In the genomic region with DNA sequence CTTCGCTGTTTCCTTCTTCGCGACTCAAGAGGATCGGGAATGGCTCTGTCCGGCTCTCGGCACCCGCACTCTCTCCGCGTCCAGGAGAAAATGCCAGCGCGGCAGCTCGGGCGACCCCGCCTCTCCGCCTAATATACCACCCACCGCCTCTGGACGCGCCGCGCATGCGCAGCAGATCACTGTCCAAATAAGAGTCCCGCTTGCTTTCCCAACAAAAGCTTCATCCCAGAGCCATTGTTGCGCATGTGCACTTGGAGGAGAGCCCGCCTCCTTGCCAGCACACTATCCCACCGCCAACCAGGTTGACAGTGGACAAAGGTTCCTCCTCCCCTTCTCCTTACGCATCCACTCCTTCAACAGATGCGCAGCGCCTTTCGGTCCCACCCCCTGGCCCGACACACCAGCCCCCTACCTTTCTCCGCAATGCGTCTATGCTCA, we compare ENCODE assay signal across 8 mouse cellular contexts. TPM values are rescaled to one million over a fixed set of nuclear protein-coding genes. Genes with fewer than 3 reads are reported as not detected.
DNase-seq lines count a peak whose midpoint lies in the region; ATAC-seq lines count a peak whose summit lies in the region.

A gene (minus strand): TSS at position 226 of the 438 bp plus-strand sequence.

- intact Hi-C loops in left cerebral cortex, postnatal 4 days (cut with DNase I): no loop called here

- no peaks in the 10 kb centered on the region for H3K27me3 ChIP-seq in midbrain, embryonic 11.5 days (ENCODE audit: control insufficient read depth, insufficient read depth, low read length)

- peaks cover 15% of the 10 kb centered on the region for H3K4me1 ChIP-seq in midbrain, embryonic 11.5 days (ENCODE audit: control insufficient read depth, insufficient read depth, low read length)

- H3K9me3 ChIP-seq in midbrain, embryonic 11.5 days (ENCODE audit: control insufficient read depth, low read length): no peaks in the 10 kb centered on the region

- DNase-seq in CD4-positive, CD25-positive, alpha-beta regulatory T cell, adult 2 months (ENCODE audit: low read depth, low spot score): peak; percentile 54
- DNase-seq in embryo, embryonic 9.5 days (ENCODE audit: extremely low spot score): peak; percentile 85
- DNase-seq in kidney, adult 11 months: peak; percentile 97
- DNase-seq in left cerebral cortex, postnatal 4 days: peak; percentile 93
- peak; percentile 98 for DNase-seq in midbrain, embryonic 11.5 days (ENCODE audit: low spot score, missing footprints)
- peak; percentile 9 to 12 for DNase-seq in spleen, postnatal 14 days (ENCODE audit: low spot score in 2 of 2)

- H3K9ac ChIP-seq in midbrain, embryonic 11.5 days (ENCODE audit: low read length): peak within 1 kb of the TSS; percentile 81

- H3K4me2 ChIP-seq in midbrain, embryonic 11.5 days: peak within 1 kb of the TSS; percentile 47

- no peak for ATAC-seq in CD4-positive, CD25-positive, alpha-beta regulatory T cell, adult 4 months
- peak; percentile 81 for ATAC-seq in granulocyte monocyte progenitor cell, adult 5-6 weeks (replicated peaks; ENCODE audit: poor library complexity, severe bottlenecking)
- ATAC-seq in midbrain, embryonic 11.5 days (ENCODE audit: low FRiP score): peak; percentile 89

- WGBS in midbrain, embryonic 11.5 days: 21% methylated on average over 30 of the region's 32 CpGs

- peak within 1 kb of the TSS; percentile 84 for H3K27ac ChIP-seq in midbrain, embryonic 11.5 days (ENCODE audit: low read depth, low read length)

- H3K36me3 ChIP-seq in midbrain, embryonic 11.5 days (ENCODE audit: control insufficient read depth, insufficient read depth, low read length): no peaks in the 10 kb centered on the region; the same call in 1 of the 2 replicates

- peak within 1 kb of the TSS; percentile 61 for H3K4me3 ChIP-seq in midbrain, embryonic 11.5 days (ENCODE audit: low read depth, low read length)

RNA-seq across cellular contexts. Expression of the gene that starts here (rescaled TPM):
- polyA plus RNA-seq in CD4-positive, CD25-positive, alpha-beta regulatory T cell, adult 4 months (2017; shearing (Covaris generic)): 10 to 100 TPM in 1 of 2 experiments, 1 to 10 TPM in 1; 4.7 to 10.3 TPM
- 4.0 and 8.1 TPM in 2 replicates for total RNA-seq in granulocyte monocyte progenitor cell, adult 5-6 weeks (2014; fragmentation: Nextera tagmentation)
- total RNA-seq in granulocyte monocyte progenitor cell, adult 5-6 weeks (2017): 5.4 TPM in 2 replicates
- 100 to 1,000 TPM; 517 to 564 TPM for total RNA-seq in left cerebral cortex, postnatal 4 days (2021)
- 738 and 790 TPM in 2 replicates for polyA plus RNA-seq in midbrain, embryonic 11.5 days (2014; fragmentation: Nextera tagmentation; extraction: Ambion mirVana)

Comparison
In these comparisons a context has a peak if more than half of its experiments do, and no peak if none do; other contexts are left out.
1. RNA of the gene that starts here (total RNA-seq): 517 to 564 TPM in left cerebral cortex, postnatal 4 days; 4.0 to 8.1 TPM in granulocyte monocyte progenitor cell, adult 5-6 weeks; every median in the first group is over 10 times any median in the second.
2. RNA of the gene that starts here (polyA plus RNA-seq): 738 to 790 TPM in midbrain, embryonic 11.5 days; 4.7 to 10.3 TPM in CD4-positive, CD25-positive, alpha-beta regulatory T cell, adult 4 months; every median in the first group is over 10 times any median in the second.
3. DNase-seq: peak in every context shown above with its lines; median percentile 98 in midbrain, embryonic 11.5 days; 97 in kidney, adult 11 months; 93 in left cerebral cortex, postnatal 4 days; 85 in embryo, embryonic 9.5 days; 54 in CD4-positive, CD25-positive, alpha-beta regulatory T cell, adult 2 months; 10 in spleen, postnatal 14 days.